Mouse (Mus musculus): ENCODE data around the gene Zfp956. TPM values are rescaled to one million over a fixed set of nuclear protein-coding genes. Genes with fewer than 3 reads are reported as not detected.
A peak's percentile ranks its signal among the peaks of the same experiment; 100 is the strongest.
"Not testable (repeated sequence)": the region's sequence is repeated elsewhere in the genome, so short reads cannot be mapped to it uniquely, and the experiment has no call there.

Zfp956 gene
- polyA plus RNA-seq, 1 experiment from 2014 or later = 10.3 TPM

DNA sequence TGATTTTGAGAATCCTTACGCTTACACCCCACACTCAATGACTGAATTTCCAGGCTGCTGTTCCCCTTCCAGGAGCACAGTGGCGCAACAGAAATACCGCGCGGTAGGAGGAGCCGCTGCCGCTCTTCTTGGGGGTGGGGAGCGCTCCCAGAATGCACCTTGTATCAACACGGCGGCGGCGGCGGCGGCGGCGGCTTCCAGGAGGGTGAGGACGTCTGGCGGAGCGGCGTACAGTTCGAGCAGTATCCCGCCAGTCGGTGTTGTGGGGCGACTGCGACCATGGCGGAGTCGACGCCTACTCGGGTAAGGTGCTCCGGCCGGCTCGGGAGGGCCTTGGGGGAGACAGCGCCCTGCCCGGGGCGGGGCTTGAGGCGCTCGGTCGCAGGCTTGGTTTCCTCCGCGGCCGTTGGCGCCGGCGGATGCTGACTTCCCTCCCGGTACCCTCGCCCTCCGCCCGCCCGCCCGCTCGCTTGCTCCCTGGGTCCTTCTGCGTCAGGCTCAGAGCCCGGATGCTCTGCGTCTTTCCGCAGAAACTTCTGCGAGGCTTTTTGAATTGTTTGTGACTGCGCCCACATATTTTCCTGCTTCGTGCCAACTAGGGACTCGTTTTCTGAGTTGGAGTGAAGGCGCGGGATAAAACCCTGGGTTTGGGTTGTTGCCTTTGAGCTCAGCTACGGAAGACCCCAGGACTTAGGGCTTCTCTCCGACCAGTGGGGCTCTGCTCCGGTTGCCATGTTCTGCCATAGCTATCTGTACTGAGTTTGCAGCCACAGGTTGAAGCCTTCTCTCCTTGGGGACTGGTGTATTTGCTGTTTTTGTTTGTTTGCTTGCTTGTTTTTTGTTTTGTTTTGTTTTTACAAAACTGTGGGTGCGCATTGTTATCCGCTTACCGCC is 32.5 kb upstream of the Zfp956 start, which contains the start of gene Zfp212:
TSS of gene Zfp212 (plus strand) at position 30 of the 894 bp plus-strand sequence.
- 2% methylated on average over 64 of the region's 67 CpGs for WGBS
- H3K27me3 ChIP-seq = no peaks in the 10 kb centered on the region
- peak within 1 kb of the TSS; percentile 78 for H3K9ac ChIP-seq
- H3K4me3 ChIP-seq (replicated peaks) = peak within 1 kb of the TSS; percentile 68
- H3K27ac ChIP-seq = peak within 1 kb of the TSS; percentile 97
- peak within 1 kb of the TSS; percentile 66 for H3K4me2 ChIP-seq
- no peaks in the 10 kb centered on the region for H3K36me3 ChIP-seq (replicated peaks)
- peak; percentile 95 for ATAC-seq (ENCODE audit: low FRiP score)
- H3K9me3 ChIP-seq = no peaks in the 10 kb centered on the region
- H3K4me1 ChIP-seq = peaks cover 12% of the 10 kb centered on the region

DNA sequence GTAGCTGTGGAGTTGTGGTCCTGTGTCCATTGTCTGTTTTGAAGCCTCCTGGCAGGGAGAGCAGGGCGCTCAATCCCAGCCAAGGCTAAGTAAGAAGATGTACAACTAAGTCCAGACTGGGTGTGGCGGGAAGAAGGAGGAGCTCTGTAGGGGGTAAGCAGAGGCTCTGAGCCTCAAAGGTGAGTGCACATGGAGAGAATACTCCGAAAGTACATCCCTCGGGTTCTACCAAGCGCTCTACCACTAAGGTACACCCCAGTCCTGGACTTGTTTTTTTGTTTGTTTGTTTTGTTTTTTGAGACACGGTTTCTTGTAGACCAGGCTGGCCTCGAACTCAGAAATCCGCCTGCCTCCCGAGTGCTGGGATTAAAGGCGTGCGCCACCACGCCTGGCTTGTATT is 10.7 kb upstream of the Zfp956 start:
- WGBS = 50% methylated on average over 12 of the region's 12 CpGs
- Histone ChIP-seq H3K36me3 (replicated peaks) (peaks cover 13% of the 10 kb centered on the region), H3K27me3 (peaks cover 8% of the 10 kb centered on the region; the same call in 1 of the 2 replicates), H3K4me2 (peak overlapping the region; percentile 75), H3K4me1 (peaks cover 13% of the 10 kb centered on the region), H3K9ac (no peak overlapping the region; the same call in 1 of the 2 replicates), H3K4me3 (replicated peaks) (peak overlapping the region; percentile 47), H3K27ac (no peak overlapping the region), H3K9me3 (no peaks in the 10 kb centered on the region)
- ATAC-seq (ENCODE audit: low FRiP score) = no peak

DNA sequence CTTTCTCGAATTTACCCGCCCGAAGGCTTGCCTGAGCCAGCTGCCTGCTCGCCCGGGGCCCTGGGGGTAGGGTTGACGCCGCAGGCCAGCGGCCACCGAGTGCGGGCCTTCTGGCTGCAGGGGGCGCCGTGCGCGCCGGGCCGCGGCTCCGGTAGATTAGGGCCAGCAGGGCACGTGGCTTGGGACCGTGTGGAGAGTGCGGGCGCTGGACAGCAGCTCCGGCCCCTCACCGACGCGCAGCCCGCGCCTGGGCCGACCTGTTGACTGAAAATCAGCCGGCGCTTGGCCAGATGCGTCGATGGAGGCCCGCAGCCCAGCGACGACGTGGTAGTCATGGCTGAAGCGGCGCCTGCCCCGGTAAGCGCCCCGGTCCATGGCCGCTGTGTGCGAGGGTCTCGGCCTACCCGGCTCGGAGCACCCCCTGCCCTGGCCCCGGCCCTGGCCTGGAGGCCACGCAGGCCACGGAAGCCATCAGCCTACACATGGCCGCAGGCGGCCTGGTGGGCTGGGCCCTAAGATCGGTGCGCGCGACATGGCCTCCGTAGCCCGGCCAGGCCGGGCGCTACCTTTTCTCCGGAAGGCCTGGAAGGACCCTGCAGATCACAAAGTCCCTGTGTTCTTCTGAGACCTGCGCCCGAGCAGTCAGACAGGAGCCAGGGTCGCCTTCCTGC is 10.0 kb upstream of the Zfp956 start:
- peak overlapping the region; percentile 75 for H3K4me2 ChIP-seq
- H3K27ac ChIP-seq = peak overlapping the region; percentile 46; the same call in 1 of the 2 replicates
- peak overlapping the region; percentile 66 for H3K9ac ChIP-seq
- no peaks in the 10 kb centered on the region for H3K9me3 ChIP-seq
- H3K36me3 ChIP-seq (replicated peaks) = peaks cover 13% of the 10 kb centered on the region
- peaks cover 13% of the 10 kb centered on the region for H3K4me1 ChIP-seq
- WGBS = 9% methylated on average over 64 of the region's 64 CpGs
- H3K4me3 ChIP-seq (replicated peaks) = peak overlapping the region; percentile 47
- ATAC-seq (ENCODE audit: low FRiP score) = peak; percentile 91
- peaks cover 8% of the 10 kb centered on the region; the same call in 1 of the 2 replicates for H3K27me3 ChIP-seq

DNA sequence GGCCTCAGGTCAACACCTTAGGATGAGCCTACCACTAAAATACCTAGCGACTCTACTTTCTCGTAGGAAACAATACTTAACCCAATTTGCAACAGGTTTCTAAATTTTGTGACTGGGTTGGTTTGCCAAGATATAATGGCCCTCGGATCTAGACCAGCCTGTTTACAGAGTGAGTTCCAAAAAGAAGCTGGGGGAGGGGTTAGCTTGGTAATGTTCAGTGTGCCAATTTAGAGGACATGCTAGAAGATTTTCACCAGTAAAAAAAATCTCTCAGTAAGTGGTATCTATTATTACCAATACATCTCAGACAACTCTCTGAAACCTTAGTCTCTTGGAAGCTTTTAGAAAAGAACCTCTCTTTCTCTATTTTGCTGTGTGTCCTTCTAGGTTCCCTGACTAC is 9.5 kb upstream of the Zfp956 start:
- H3K27me3 ChIP-seq = peaks cover 8% of the 10 kb centered on the region; the same call in 1 of the 2 replicates
- no peaks in the 10 kb centered on the region for H3K9me3 ChIP-seq
- peak overlapping the region; percentile 75 for H3K4me2 ChIP-seq
- no peak overlapping the region for H3K27ac ChIP-seq
- peak overlapping the region; percentile 66; the same call in 1 of the 2 replicates for H3K9ac ChIP-seq
- 82% methylated on average over 3 of the region's 3 CpGs for WGBS
- peak overlapping the region; percentile 47 for H3K4me3 ChIP-seq (replicated peaks)
- H3K4me1 ChIP-seq = peaks cover 13% of the 10 kb centered on the region
- peaks cover 13% of the 10 kb centered on the region for H3K36me3 ChIP-seq (replicated peaks)
- no peak for ATAC-seq (ENCODE audit: low FRiP score)

DNA sequence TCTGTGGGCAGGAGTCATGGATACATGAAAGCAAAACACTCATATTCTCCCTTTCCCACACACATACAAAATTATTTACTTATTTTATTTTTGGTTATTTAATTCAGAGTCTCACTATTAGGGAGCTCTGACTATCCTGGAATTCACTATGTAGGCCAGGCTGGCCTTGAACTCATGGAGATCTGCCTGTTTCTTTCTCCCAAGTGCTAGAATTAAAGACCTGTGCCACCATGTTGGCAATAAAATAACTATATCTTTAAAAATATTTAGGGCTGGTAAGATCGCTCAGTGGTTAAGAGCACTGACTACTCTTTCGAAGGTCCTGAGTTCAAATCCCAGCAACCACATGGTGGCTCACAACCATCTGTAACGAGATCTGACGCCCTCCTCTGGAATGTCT is 5.8 kb upstream of the Zfp956 start:
- Histone ChIP-seq H3K27ac (no peak overlapping the region), H3K4me3 (replicated peaks) (no peak overlapping the region), H3K27me3 (peaks cover 22% of the 10 kb centered on the region), H3K9ac (no peak overlapping the region), H3K9me3 (no peaks in the 10 kb centered on the region), H3K4me2 (no peak overlapping the region), H3K36me3 (replicated peaks) (peaks cover 13% of the 10 kb centered on the region), H3K4me1 (peaks cover 11% of the 10 kb centered on the region)
- 91% methylated on average over 4 of the region's 4 CpGs for whole genome bisulfite sequencing
- ATAC-seq (ENCODE audit: low FRiP score) = no peak

DNA sequence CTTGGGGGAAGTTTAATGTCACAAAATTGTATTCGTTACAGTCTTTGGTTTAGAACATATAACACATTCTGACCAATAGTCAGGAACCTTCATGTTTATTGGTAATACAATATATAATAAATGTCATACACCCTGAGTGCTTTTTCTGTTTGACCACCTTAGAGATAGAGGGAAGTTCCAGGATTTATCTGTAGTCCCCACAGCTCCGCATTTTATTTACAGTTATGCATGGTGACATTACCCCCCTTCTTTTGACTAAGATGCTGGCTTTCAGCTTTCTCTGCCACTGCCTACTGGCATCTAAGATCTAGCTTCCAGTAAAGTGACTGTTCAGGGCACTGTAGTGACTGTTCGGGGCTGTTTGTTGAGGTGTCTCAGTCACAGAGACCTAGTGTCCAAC is 1.2 kb downstream of the Zfp956 start:
- no peak overlapping the region for H3K9ac ChIP-seq
- peaks cover 16% of the 10 kb centered on the region for H3K27me3 ChIP-seq
- 95% methylated on average over 3 of the region's 3 CpGs for WGBS
- no peak overlapping the region for H3K27ac ChIP-seq
- H3K4me2 ChIP-seq = peak overlapping the region; percentile 76
- no peak for ATAC-seq (ENCODE audit: low FRiP score)
- peak overlapping the region; percentile 70; the same call in 1 of the 2 replicates for H3K4me3 ChIP-seq (replicated peaks)
- H3K9me3 ChIP-seq = no peaks in the 10 kb centered on the region
- H3K36me3 ChIP-seq (replicated peaks) = peaks cover 11% of the 10 kb centered on the region; the same call in 1 of the 2 replicates
- peaks cover 10% of the 10 kb centered on the region for H3K4me1 ChIP-seq

DNA sequence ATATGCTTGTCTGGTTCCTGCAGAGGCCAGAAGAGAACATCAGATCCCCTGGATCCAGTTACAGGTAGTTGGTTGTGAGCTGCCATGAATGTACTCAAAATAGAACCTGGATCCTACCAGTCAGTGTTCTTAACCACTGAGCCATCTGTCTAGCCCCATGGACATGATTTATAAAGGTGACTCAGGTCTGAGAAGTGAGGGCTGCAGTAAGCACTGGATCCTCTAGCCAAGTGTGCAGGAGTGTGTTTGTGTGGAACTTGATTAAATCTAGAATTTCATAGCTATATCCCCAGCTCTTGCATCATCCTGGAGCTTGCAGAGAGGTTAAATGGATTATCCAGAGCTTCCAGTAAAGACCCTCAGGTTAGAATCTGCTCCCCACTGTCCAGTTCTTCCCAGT is 4.6 kb downstream of the Zfp956 start:
- no peak overlapping the region for H3K4me2 ChIP-seq
- H3K27me3 ChIP-seq = no peaks in the 10 kb centered on the region
- peaks cover 24% of the 10 kb centered on the region for H3K36me3 ChIP-seq (replicated peaks)
- ATAC-seq (ENCODE audit: low FRiP score) = no peak
- H3K4me1 ChIP-seq = peaks cover 10% of the 10 kb centered on the region
- H3K9ac ChIP-seq = no peak overlapping the region
- H3K9me3 ChIP-seq = no peaks in the 10 kb centered on the region
- H3K27ac ChIP-seq = no peak overlapping the region
- H3K4me3 ChIP-seq (replicated peaks) = no peak overlapping the region

DNA sequence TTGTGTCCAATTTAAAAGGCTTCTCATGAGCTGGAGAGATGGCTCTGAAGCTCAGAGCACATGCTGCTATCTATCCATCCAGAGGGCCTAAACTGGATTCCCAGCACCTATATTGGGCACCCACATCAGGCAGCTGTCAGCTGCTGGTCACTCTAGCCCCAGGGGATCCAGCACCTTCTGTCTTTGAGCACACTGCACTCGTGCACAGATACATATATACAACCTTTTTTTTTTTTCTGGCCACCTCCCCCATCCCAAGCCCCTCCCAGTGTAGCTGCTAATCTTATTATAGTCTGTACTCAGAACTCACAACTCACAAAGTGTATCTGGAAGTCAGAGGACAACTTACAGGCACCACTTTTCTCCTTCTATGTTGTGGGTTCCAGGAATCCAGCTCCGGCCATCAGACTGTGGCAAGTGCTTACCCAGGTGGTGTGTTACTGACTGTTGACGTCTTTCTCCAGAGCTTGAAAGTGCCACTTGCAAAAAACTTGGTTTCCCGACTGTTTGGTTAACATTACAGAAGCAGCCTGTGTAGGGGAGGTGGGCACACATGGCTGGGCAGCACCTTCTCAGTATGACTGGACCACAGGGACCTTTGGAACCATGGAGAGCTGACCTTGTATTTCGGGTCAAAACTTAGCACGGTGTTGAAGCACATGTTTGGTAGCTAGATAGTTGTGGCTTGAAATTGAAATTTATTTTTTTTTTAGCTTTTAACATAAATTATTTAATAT is 7.7 kb downstream of the Zfp956 start:
- no peak overlapping the region for H3K9ac ChIP-seq
- peaks cover 53% of the 10 kb centered on the region for H3K36me3 ChIP-seq (replicated peaks)
- WGBS = 91% methylated on average over 6 of the region's 6 CpGs
- H3K27ac ChIP-seq = no peak overlapping the region
- no peaks in the 10 kb centered on the region for H3K27me3 ChIP-seq
- H3K4me2 ChIP-seq = no peak overlapping the region
- no peaks in the 10 kb centered on the region for H3K9me3 ChIP-seq
- no peak for ATAC-seq (ENCODE audit: low FRiP score)
- H3K4me1 ChIP-seq = no peaks in the 10 kb centered on the region
- H3K4me3 ChIP-seq (replicated peaks) = no peak overlapping the region

DNA sequence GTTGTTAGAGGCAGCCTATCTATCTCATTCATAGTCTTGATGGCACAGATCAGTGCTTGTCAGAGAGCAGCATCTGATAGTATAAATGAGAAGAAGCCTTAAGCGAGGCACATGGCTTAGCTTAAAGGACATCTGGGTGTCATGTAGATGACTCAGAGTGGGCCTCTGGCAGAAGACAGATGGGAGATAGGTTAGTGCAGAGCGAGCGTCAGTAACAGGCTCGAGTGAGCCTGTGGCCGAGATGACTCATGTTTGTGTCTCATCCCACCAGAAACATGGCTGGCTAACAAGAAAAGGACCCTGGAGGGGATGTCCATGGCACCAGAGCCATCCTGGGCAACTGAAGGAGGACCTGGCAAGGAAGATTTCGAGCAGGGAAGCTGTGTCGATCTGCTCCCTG is 9.9 kb downstream of the Zfp956 start:
- Histone ChIP-seq H3K4me3 (replicated peaks) (no peak overlapping the region), H3K27me3 (no peaks in the 10 kb centered on the region), H3K4me1 (no peaks in the 10 kb centered on the region), H3K4me2 (no peak overlapping the region), H3K9ac (no peak overlapping the region), H3K27ac (no peak overlapping the region), H3K9me3 (no peaks in the 10 kb centered on the region), H3K36me3 (replicated peaks) (peaks cover 45% of the 10 kb centered on the region)
- 92% methylated on average over 7 of the region's 7 CpGs for WGBS
- no peak for ATAC-seq (ENCODE audit: low FRiP score)

DNA sequence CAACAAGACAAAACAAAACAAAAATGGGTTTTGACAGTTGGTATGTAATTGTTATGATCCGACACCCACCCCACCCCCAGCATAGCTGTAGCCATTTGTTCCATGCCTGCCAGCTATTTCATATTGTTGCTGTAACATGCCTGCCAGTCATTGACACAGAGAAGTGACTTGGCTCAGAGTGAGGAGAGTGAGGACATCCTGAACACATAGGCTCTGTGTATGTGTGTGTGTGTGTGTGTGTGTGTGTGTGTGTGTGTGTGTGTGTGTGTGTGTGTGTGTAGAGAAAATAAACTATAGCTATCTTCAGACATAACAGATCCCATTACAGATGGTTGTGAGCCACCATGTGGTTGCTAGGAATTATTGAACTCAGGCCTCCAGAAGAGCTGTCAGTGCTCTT is 15.0 kb downstream of the Zfp956 start:
- WGBS = 81% methylated on average over 1 of the region's 1 CpGs

DNA sequence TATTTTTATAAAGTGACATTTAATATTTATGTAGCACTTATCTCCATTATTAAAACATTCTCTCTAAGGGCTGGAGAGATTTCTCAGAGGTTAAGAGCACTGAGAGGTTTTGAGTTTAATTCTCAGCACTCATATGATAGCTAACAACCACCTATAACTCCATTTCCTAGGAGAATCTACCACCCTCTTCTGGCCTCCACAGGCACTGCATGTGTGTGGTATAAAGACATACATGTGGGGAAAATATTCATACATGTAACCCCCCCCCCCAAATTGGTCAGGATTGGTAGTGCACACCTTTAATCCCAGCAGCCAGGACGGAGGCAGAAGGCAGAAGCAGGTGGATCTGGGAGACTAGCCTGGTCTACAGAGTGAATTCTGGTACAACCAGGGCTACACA is 21.4 kb downstream of the Zfp956 start:
- 81% methylated on average over 1 of the region's 1 CpGs for WGBS

More for the DNA sequence above, 15.0 kb downstream of the Zfp956 start:
- H3K9me3 ChIP-seq; ATAC-seq (ENCODE audit: low FRiP score); H3K27ac ChIP-seq; H3K4me1 ChIP-seq; H3K27me3 ChIP-seq; H3K9ac ChIP-seq; H3K4me2 ChIP-seq; H3K4me3 ChIP-seq (replicated peaks): not testable (repeated sequence)
- peaks cover 28% of the 10 kb centered on the region for H3K36me3 ChIP-seq (replicated peaks)

DNA sequence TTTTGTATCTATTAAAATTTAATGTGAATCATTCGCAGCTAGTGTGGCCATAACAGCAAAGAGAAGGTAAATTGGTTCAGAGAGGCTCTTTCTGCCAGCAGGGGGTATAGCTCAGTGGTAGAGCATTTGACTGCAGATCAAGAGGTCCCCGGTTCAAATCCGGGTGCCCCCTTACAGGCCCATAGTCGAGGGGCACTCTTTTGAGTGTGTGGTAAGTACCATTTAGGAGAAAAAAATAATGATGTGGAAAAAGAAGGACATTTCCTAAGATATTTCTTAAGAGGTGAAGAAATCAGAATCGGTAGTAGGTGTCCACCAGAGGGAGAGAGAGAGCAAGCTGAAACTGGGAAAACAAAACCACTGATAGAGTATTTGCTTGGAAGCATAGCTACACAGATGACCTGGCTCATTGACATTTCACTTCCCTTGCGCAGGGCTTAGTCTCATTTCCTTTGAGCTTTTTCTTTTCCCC is 25.7 kb downstream of the Zfp956 start:
- no peak for ATAC-seq (ENCODE audit: low FRiP score)
- no peaks in the 10 kb centered on the region for H3K9me3 ChIP-seq
- H3K9ac ChIP-seq = no peak overlapping the region
- H3K36me3 ChIP-seq (replicated peaks) = no peaks in the 10 kb centered on the region
- no peaks in the 10 kb centered on the region for H3K27me3 ChIP-seq
- H3K4me2 ChIP-seq = no peak overlapping the region
- no peak overlapping the region for H3K4me3 ChIP-seq (replicated peaks)
- H3K4me1 ChIP-seq = no peaks in the 10 kb centered on the region
- no peak overlapping the region for H3K27ac ChIP-seq
- WGBS = 19% methylated on average over 6 of the region's 6 CpGs

More for the DNA sequence above, 21.4 kb downstream of the Zfp956 start:
- H3K9ac ChIP-seq = no peak overlapping the region
- no peaks in the 10 kb centered on the region for H3K36me3 ChIP-seq (replicated peaks)
- ATAC-seq (ENCODE audit: low FRiP score) = no peak
- H3K4me3 ChIP-seq (replicated peaks) = no peak overlapping the region
- H3K27me3 ChIP-seq = no peaks in the 10 kb centered on the region
- H3K27ac ChIP-seq = no peak overlapping the region
- no peaks in the 10 kb centered on the region for H3K9me3 ChIP-seq
- no peak overlapping the region for H3K4me2 ChIP-seq
- H3K4me1 ChIP-seq = no peaks in the 10 kb centered on the region
